Mouse (Mus musculus): ENCODE results near the gene Gzmf. TPM values are rescaled to one million over a fixed set of nuclear protein-coding genes. Genes with fewer than 3 reads are reported as not detected.
A peak's percentile ranks its signal among the peaks of the same experiment; 100 is the strongest.
"Not testable (repeated sequence)": the region's sequence is repeated elsewhere in the genome, so short reads cannot be mapped to it uniquely, and the experiment has no call there.

Gzmf gene
- polyA plus RNA-seq, 1 experiment: not detected

GRCm38 (mm10) chr14:56168009-56168408 lies 43.2 kb downstream of the Gzmf start:
- DNase-seq (ENCODE audit: low read depth): no peak
- TF ChIP-seq CTCF (IDR thresholded peaks at IDR 0.05; ENCODE audit: borderline replicate concordance, extremely low read depth, insufficient read depth, insufficient read length) (no peak), POLR2A (IDR thresholded peaks at IDR 0.05; ENCODE audit: borderline replicate concordance, extremely low read depth, insufficient read depth, insufficient read length, poor library complexity, severe bottlenecking) (no peak)

- TF ChIP-seq POLR2A (IDR thresholded peaks at IDR 0.05; ENCODE audit: borderline replicate concordance, extremely low read depth, insufficient read depth, insufficient read length, poor library complexity, severe bottlenecking) (no peak), CTCF (IDR thresholded peaks at IDR 0.05; ENCODE audit: borderline replicate concordance, extremely low read depth, insufficient read depth, insufficient read length) (no peak)
- peak; percentile 1 for DNase-seq (ENCODE audit: low read depth)
These were observed 49.1 kb downstream of the Gzmf start for GRCm38 (mm10) chr14:56162109-56162508.

DNA sequence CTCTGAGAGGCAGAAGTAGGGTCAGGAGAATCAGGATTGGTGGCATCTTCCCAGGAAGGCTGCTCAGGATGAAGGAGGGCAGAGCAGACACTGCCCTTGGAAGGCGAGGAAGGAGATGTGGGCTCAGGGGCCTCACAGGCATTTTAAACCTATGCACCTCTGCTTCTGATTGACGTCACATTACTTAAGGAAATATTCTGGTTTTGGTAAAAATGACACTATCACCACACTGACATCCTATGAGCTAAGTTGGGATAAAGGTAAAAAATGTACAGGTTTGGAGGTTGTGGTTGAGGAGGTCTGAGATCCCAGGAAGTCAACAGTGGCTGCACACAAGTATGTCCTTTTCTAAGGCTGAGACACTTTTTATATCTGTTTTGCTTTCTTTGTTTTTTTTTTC lies 51.7 kb downstream of the Gzmf start, which contains the start of gene Gzmg:
Gene Gzmg (minus strand): TSS at position 101 of the 400 bp plus-strand sequence.
- not testable (repeated sequence) for DNase-seq (ENCODE audit: low read depth)

GRCm38 (mm10) chr14:56155340-56155739 lies 55.9 kb downstream of the Gzmf start:
- DNase-seq (ENCODE audit: low read depth): no peak
- TF ChIP-seq POLR2A (IDR thresholded peaks at IDR 0.05; ENCODE audit: borderline replicate concordance, extremely low read depth, insufficient read depth, insufficient read length, poor library complexity, severe bottlenecking) (no peak), CTCF (IDR thresholded peaks at IDR 0.05; ENCODE audit: borderline replicate concordance, extremely low read depth, insufficient read depth, insufficient read length) (peak; percentile 29; the same call in 1 of the 2 replicates)

Other genes starting within 250 kb of the Gzmf start
- gene Mcpt1, start 193.4 kb downstream of the Gzmf start, polyA plus RNA-seq (2012; rRNA removed): 0.06 and 0.08 TPM in 2 replicates
- gene Mcpt9, start 180.9 kb downstream of the Gzmf start, polyA plus RNA-seq (2012; rRNA removed): not detected in 2 replicates
- gene Mcpt2, start 169.4 kb downstream of the Gzmf start, polyA plus RNA-seq (2012; rRNA removed): not detected in 2 replicates
- 0.18 and 0.22 TPM in 2 replicates for gene Mcpt4, start 149.1 kb downstream of the Gzmf start, polyA plus RNA-seq (2012; rRNA removed)
- gene Mcpt8, start 126.1 kb downstream of the Gzmf start, polyA plus RNA-seq (2012; rRNA removed): 0.08 TPM in 1 of 2 replicates, not detected in the other
- gene Ctsg, start 108.8 kb downstream of the Gzmf start, polyA plus RNA-seq (2012; rRNA removed): 0.08 and 0.25 TPM in 2 replicates
- 0.10 TPM in 1 of 2 replicates, not detected in the other for gene Gzme, start 90.8 kb downstream of the Gzmf start, polyA plus RNA-seq (2012; rRNA removed)
- gene Gzmd, start 78.8 kb downstream of the Gzmf start, polyA plus RNA-seq (2012; rRNA removed): not detected in 2 replicates
- gene Gzmg, start 51.8 kb downstream of the Gzmf start, polyA plus RNA-seq (2012; rRNA removed): 0.15 TPM in 1 of 2 replicates, not detected in the other
- gene Gzmn, start 36.8 kb downstream of the Gzmf start, polyA plus RNA-seq (2012; rRNA removed): not detected in 2 replicates
- not detected in 2 replicates for gene Gzmc, start 23.2 kb upstream of the Gzmf start, polyA plus RNA-seq (2012; rRNA removed)
- 0.04 TPM in 1 of 2 replicates, not detected in the other for gene Gzmb, start 50.8 kb upstream of the Gzmf start, polyA plus RNA-seq (2012; rRNA removed)
- 0.14 and 0.18 TPM in 2 replicates for gene Atp12a, start 153.7 kb upstream of the Gzmf start, polyA plus RNA-seq (2012; rRNA removed)
- 0.41 and 0.48 TPM in 2 replicates for gene Rnf17, start 191.2 kb upstream of the Gzmf start, polyA plus RNA-seq (2012; rRNA removed)

All from brain, embryonic 14.5 days (tissue).